Mouse (Mus musculus) heart, adult 18-20 months (tissue): ENCODE data around the gene Chst11. TPM values are rescaled to one million over a fixed set of nuclear protein-coding genes. Genes with fewer than 3 reads are reported as not detected.

Experiments
- DNase-seq, 2 experiments: peaks; one replicate each; pipeline ENCODE4 v3.0.0; 2021 to 2022; ENCODE audit warnings: mixed read lengths in 1 of 2
- total RNA-seq, 2 experiments: library from RNA; stranded (reverse); gene quantifications; 2 replicates each; pipeline ENCODE4 v1.2.3; 2021

Gene Chst11
- total RNA-seq, 2 experiments from 2014 or later, result 2.5 to 3.2 TPM

- no peak for DNase-seq
Measured at GRCm38 (mm10) chr10:83036340-83037045, 51.2 kb downstream of the Chst11 start.

- DNase-seq, result no peak
Measured at GRCm38 (mm10) chr10:83038166-83038565, 52.9 kb downstream of the Chst11 start.

GRCm38 (mm10) chr10:83039414-83039813 is 54.1 kb downstream of the Chst11 start:
- DNase-seq, result no peak

- DNase-seq, result no peak
Measured at GRCm38 (mm10) chr10:83041875-83042274, 56.6 kb downstream of the Chst11 start.

- DNase-seq, result peak; percentile 55 to 85
Measured at GRCm38 (mm10) chr10:83042613-83043477, 57.5 kb downstream of the Chst11 start.

- DNase-seq, result no peak
Measured at GRCm38 (mm10) chr10:83043478-83044259, 58.4 kb downstream of the Chst11 start.

GRCm38 (mm10) chr10:83049174-83049780 is 64.0 kb downstream of the Chst11 start:
- no peak for DNase-seq

- DNase-seq, result no peak
Measured at GRCm38 (mm10) chr10:83053886-83054550, 68.7 kb downstream of the Chst11 start.

- peak in 1 of 2 experiments; percentile 14 for DNase-seq
Measured at GRCm38 (mm10) chr10:83056291-83056690, 71.0 kb downstream of the Chst11 start.

- DNase-seq, result no peak
Measured at GRCm38 (mm10) chr10:83056866-83057265, 71.6 kb downstream of the Chst11 start.

- DNase-seq, result no peak
Measured at GRCm38 (mm10) chr10:83060066-83060782, 74.9 kb downstream of the Chst11 start.

GRCm38 (mm10) chr10:83062315-83062714 is 77.0 kb downstream of the Chst11 start:
- peak; percentile 43 to 63 for DNase-seq

GRCm38 (mm10) chr10:83064796-83065195 is 79.5 kb downstream of the Chst11 start:
- no peak for DNase-seq

GRCm38 (mm10) chr10:83066159-83066558 is 80.9 kb downstream of the Chst11 start:
- no peak for DNase-seq

- DNase-seq, result no peak
Measured at GRCm38 (mm10) chr10:83067305-83067704, 82.0 kb downstream of the Chst11 start.

GRCm38 (mm10) chr10:83068466-83068865 is 83.2 kb downstream of the Chst11 start:
- no peak for DNase-seq

- DNase-seq, result peak; percentile 36 to 70
Measured at GRCm38 (mm10) chr10:83069791-83070190, 84.5 kb downstream of the Chst11 start.

GRCm38 (mm10) chr10:83071785-83072580 is 86.7 kb downstream of the Chst11 start:
- no peak for DNase-seq

- DNase-seq, result no peak
Measured at GRCm38 (mm10) chr10:83073119-83073518, 87.8 kb downstream of the Chst11 start.

- DNase-seq, result no peak
Measured at GRCm38 (mm10) chr10:83076816-83077215, 91.5 kb downstream of the Chst11 start.
